Mouse (Mus musculus) brain, embryonic 14.5 days (tissue): Measurements from ENCODE around the gene Pfn3.

Experiments
- CTCF ChIP-seq: fragments of 200-500 bp; IDR thresholded peaks from 2 replicates; pipeline ENCODE4 v1.5.1; 2012; ENCODE audit warnings: inconsistent platforms, mild to moderate bottlenecking, moderate library complexity, borderline replicate concordance; ENCODE audit not compliant: insufficient read depth, insufficient read length; ENCODE audit errors: extremely low read depth
- POLR2A ChIP-seq: fragments of 200-500 bp; IDR thresholded peaks from 2 replicates; pipeline ENCODE4 v1.6.1; 2012; ENCODE audit warnings: mild to moderate bottlenecking, inconsistent platforms, borderline replicate concordance; ENCODE audit not compliant: poor library complexity, insufficient read depth, insufficient read length, severe bottlenecking; ENCODE audit errors: extremely low read depth

DNA sequence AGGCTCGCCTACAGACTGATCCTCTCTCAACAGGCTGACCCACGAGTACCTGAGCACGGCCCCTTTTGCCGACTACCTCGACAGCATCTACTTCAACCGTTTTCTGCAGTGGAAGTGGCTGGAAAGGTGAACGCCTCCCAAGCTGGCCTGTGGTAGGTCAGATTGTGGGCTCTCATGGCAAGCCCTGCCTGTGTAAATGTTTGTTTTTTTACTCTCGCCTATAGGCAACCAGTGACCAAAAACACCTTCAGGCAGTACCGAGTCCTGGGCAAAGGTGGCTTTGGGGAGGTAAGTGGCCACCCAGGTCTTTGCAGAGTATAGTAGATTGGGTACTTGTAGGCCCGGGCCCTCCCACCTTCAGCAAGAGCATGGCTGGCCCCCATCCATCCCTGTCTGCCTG is 36.3 kb upstream of the Pfn3 start:
- TF ChIP-seq POLR2A (no peak), CTCF (no peak)
